ENCODE assay signal across 8 mouse cellular contexts in the genomic region with DNA sequence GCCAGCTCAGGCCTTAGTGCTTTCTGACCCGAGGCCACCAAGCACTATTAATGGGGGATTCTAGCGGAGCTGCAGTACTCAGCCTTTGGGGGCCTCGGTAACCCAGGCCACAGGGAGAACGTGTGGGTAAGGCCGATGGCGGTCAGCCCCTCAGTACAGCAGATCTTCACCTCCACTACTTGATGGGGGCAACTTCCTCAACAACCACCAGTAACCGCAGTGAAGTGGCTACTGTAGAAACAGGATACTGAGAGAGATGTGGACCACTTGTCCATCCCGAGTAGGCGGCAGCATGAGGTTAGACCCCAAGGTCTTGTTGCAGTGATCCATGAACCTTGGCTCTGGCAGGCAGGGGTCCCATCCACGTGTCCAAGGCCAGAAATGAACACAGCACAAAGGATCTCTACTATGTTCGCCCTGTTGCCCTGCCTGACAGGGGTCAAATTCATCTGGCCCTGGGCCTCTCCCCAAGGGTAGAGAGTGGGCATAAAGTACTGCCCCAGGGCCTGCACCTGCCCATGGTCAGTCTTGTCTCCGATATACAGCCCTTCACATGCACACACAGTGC.
DNase-seq lines count a peak whose midpoint lies in the region; ATAC-seq and TF ChIP-seq lines count a peak whose summit lies in the region.

No protein-coding gene starts in this region.

- no peaks in the 10 kb centered on the region for H3K9me3 ChIP-seq in kidney, postnatal 0 days (replicated peaks; ENCODE audit: low read length)
- H3K9me3 ChIP-seq in embryonic facial prominence, embryonic 12.5 days, result no peaks in the 10 kb centered on the region
- H3K9me3 ChIP-seq in midbrain, postnatal 0 days (ENCODE audit: low read length), result no peaks in the 10 kb centered on the region

- H3K27me3 ChIP-seq in kidney, postnatal 0 days (ENCODE audit: insufficient read depth, low read length), result no peaks in the 10 kb centered on the region
- no peaks in the 10 kb centered on the region for H3K27me3 ChIP-seq in embryonic facial prominence, embryonic 12.5 days
- no peaks in the 10 kb centered on the region for H3K27me3 ChIP-seq in midbrain, postnatal 0 days (ENCODE audit: insufficient read depth, low read length)

- peaks cover 29% of the 10 kb centered on the region for H3K4me1 ChIP-seq in kidney, postnatal 0 days (replicated peaks; ENCODE audit: insufficient read depth, low read length)
- peaks cover 35% of the 10 kb centered on the region for H3K4me1 ChIP-seq in embryonic facial prominence, embryonic 12.5 days
- H3K4me1 ChIP-seq in midbrain, postnatal 0 days (ENCODE audit: insufficient read depth, low read length), result 0 out of 2 replicates have a peak, but pooled peaks cover 11% of the 10 kb centered on the region

- WGBS in kidney, postnatal 0 days, result 32% methylated on average over 12 of the region's 12 CpGs
- WGBS in embryonic facial prominence, embryonic 12.5 days, result 47% methylated on average over 12 of the region's 12 CpGs
- WGBS in midbrain, postnatal 0 days, result 53% methylated on average over 12 of the region's 12 CpGs

- DNase-seq in kidney, postnatal 0 days (ENCODE audit: low spot score), result no peak
- DNase-seq in kidney, adult 9 months, result no peak
- DNase-seq in midbrain, postnatal 0 days (ENCODE audit: low spot score), result no peak
- DNase-seq in layer of hippocampus, postnatal 10 days (ENCODE audit: low spot score in 2 of 2), result no peak
- no peak for DNase-seq in cerebellum, adult 8-10 months
- no peak for DNase-seq in urinary bladder, postnatal 4 days (ENCODE audit: low spot score in 2 of 2)

- peak overlapping the region; percentile 42 for H3K4me3 ChIP-seq in kidney, postnatal 0 days (replicated peaks; ENCODE audit: low read depth, low read length)
- H3K4me3 ChIP-seq in embryonic facial prominence, embryonic 12.5 days, result peak overlapping the region; percentile 44
- peak overlapping the region; percentile 39 for H3K4me3 ChIP-seq in midbrain, postnatal 0 days (ENCODE audit: low read depth, low read length)

- TF ChIP-seq CTCF in kidney, postnatal 0 days (IDR thresholded peaks at IDR 0.05; ENCODE audit: low read depth), result no peak
- TF ChIP-seq CTCF in midbrain, postnatal 0 days (IDR thresholded peaks at IDR 0.05), result no peak

- no peak; the same call in 1 of the 2 replicates for ATAC-seq in kidney, postnatal 0 days (replicated peaks; ENCODE audit: low FRiP score, low read depth)
- no peak for ATAC-seq in embryonic facial prominence, embryonic 12.5 days (ENCODE audit: insufficient number of reproducible peaks, insufficient read depth, low FRiP score, low TSS enrichment)
- ATAC-seq in inflammation-experienced regulatory T-cells, adult 6 months, result peak; percentile 11
- no peak for ATAC-seq in midbrain, postnatal 0 days (ENCODE audit: low FRiP score)

- H3K27ac ChIP-seq in kidney, postnatal 0 days, result peak overlapping the region; percentile 89
- H3K27ac ChIP-seq in embryonic facial prominence, embryonic 12.5 days, result peak overlapping the region; percentile 86
- H3K27ac ChIP-seq in midbrain, postnatal 0 days (ENCODE audit: low read depth, low read length), result 0 out of 2 replicates have a peak overlapping the region, but pooled peaks have one; percentile 12

- H3K4me2 ChIP-seq in kidney, postnatal 0 days (ENCODE audit: low read length), result peak overlapping the region; percentile 77
- peak overlapping the region; percentile 80 for H3K4me2 ChIP-seq in embryonic facial prominence, embryonic 12.5 days (replicated peaks)
- peak overlapping the region; percentile 80 for H3K4me2 ChIP-seq in midbrain, postnatal 0 days (ENCODE audit: low read depth, low read length, poor library complexity, severe bottlenecking)

- peak overlapping the region; percentile 65 for H3K9ac ChIP-seq in kidney, postnatal 0 days (ENCODE audit: low read depth, low read length)
- peak overlapping the region; percentile 66 for H3K9ac ChIP-seq in embryonic facial prominence, embryonic 12.5 days
- H3K9ac ChIP-seq in midbrain, postnatal 0 days (replicated peaks; ENCODE audit: low read length, poor library complexity, severe bottlenecking), result peak overlapping the region; percentile 67

- H3K36me3 ChIP-seq in kidney, postnatal 0 days (ENCODE audit: insufficient read depth, low read length), result peaks cover 13% of the 10 kb centered on the region; the same call in 1 of the 2 replicates
- peaks cover 24% of the 10 kb centered on the region for H3K36me3 ChIP-seq in embryonic facial prominence, embryonic 12.5 days
- peaks cover 8% of the 10 kb centered on the region for H3K36me3 ChIP-seq in midbrain, postnatal 0 days (ENCODE audit: insufficient read depth, low read length)

Comparison
In these comparisons a context has a peak if more than half of its experiments do, and no peak if none do; other contexts are left out.
1. H3K27ac ChIP-seq: peak in every context shown above with its lines; median percentile 89 in kidney, postnatal 0 days; 86 in embryonic facial prominence, embryonic 12.5 days; 12 in midbrain, postnatal 0 days.